Mouse (Mus musculus) forebrain, embryonic 15.5 days (tissue): ENCODE results near the gene Tnfrsf19. TPM values are rescaled to one million over a fixed set of nuclear protein-coding genes. Genes with fewer than 3 reads are reported as not detected.

Experiments used
- ATAC-seq: fragments of 200-750 bp; cut with Nextera tagmentation; replicated peaks from 2 replicates; pipeline ENCODE4 v1.8.0; 2017; ENCODE audit warnings: mild to moderate bottlenecking, moderate TSS enrichment, moderate library complexity
- H3K27ac ChIP-seq: fragments of 300-500 bp; sonication (generic); replicated peaks from 2 replicates; pipeline ENCODE4 v1.5.1; 2015; ENCODE audit warnings: mild to moderate bottlenecking, inconsistent platforms
- H3K27me3 ChIP-seq: fragments of 300-500 bp; sonication (generic); 2 replicates; pipeline ENCODE4 v1.6.1; 2015; ENCODE audit warnings: inconsistent platforms
- H3K36me3 ChIP-seq: fragments of 300-500 bp; sonication (generic); 2 replicates; pipeline ENCODE4 v1.6.1; 2015; ENCODE audit warnings: mild to moderate bottlenecking, inconsistent platforms
- H3K4me1 ChIP-seq: fragments of 300-500 bp; sonication (generic); 2 replicates; pipeline ENCODE4 v1.6.1; 2015; ENCODE audit warnings: inconsistent platforms
- H3K4me2 ChIP-seq: fragments of 300-500 bp; sonication (generic); replicated peaks from 2 replicates; pipeline ENCODE4 v1.6.1; 2015; ENCODE audit warnings: mild to moderate bottlenecking, inconsistent platforms
- H3K4me3 ChIP-seq: fragments of 300-500 bp; sonication (generic); 2 replicates; pipeline ENCODE4 v1.5.1; 2015; ENCODE audit warnings: mild to moderate bottlenecking, inconsistent platforms
- H3K9ac ChIP-seq: fragments of 300-500 bp; sonication (generic); replicated peaks from 2 replicates; pipeline ENCODE4 v1.6.1; 2015; ENCODE audit warnings: mild to moderate bottlenecking, inconsistent platforms
- H3K9me3 ChIP-seq: fragments of 300-500 bp; sonication (generic); 2 replicates; pipeline ENCODE4 v1.6.1; 2016; ENCODE audit warnings: inconsistent platforms
- WGBS: fragments of 180-500 bp; shearing (Covaris S2); methylation state at CpG from one replicate; pipeline ENCODE4 v1.1.7; 2015; ENCODE audit warnings: mixed read lengths; 5-methylcytosine and 5-hydroxymethylcytosine counted together
- polyA plus RNA-seq: library from polyadenylated mRNA; unstranded; fragments of >200 nt; fragmentation: Nextera tagmentation; extraction: Ambion mirVana; gene quantifications from 2 replicates; pipeline ENCODE4 v1.2.1, GENCODE M21; 2015

Tnfrsf19 gene
- polyA plus RNA-seq, 1 experiment from 2014 or later = 45.1 TPM

DNA sequence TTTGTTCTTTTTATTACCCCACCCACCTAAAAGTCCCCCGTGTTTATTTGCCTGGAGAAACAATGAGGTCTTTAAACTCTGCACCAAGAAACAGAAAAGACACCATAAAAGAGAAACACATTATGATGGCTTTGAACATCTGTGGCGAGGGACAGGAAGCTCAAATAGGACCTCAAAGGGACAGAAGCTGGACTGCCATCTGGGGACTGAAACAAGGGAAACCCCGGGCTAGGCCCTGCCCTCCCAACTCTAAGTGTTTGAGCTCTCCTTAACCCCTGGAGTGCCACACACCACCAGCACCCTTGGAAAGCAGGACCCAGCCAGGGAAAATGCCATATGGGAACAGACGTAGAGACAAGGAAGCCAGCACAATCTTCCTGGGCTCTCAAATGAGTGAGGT, 61.2 kb downstream of the Tnfrsf19 start:
- Histone ChIP-seq H3K4me1 (peaks cover 35% of the 10 kb centered on the region), H3K27ac (peak overlapping the region; percentile 16; the same call in 1 of the 2 replicates), H3K9ac (no peak overlapping the region), H3K4me3 (no peak overlapping the region), H3K9me3 (no peaks in the 10 kb centered on the region), H3K27me3 (no peaks in the 10 kb centered on the region), H3K36me3 (no peaks in the 10 kb centered on the region), H3K4me2 (no peak overlapping the region)
- 8% methylated on average over 4 of the region's 4 CpGs for WGBS
- ATAC-seq = no peak

DNA sequence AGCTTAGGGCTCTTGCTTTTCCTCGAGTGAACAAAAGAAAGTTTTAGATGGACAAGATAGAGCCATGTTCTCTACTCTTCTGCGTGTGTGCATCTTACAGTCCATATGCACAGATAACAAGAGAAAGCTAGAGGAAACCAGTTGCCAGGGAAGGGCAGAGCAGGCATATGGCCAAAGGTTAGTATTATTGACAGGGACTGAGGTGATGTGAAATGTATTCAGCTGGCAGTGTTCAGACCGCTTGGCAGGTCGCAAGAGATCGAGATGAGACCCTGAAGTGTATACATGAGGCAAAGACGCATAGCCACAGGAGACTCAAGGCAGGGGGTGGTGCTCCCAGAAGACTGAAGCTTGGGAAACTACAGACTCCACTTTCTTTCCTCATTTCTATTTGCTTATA, 62.0 kb downstream of the Tnfrsf19 start:
- Histone ChIP-seq H3K36me3 (no peaks in the 10 kb centered on the region), H3K4me1 (peaks cover 35% of the 10 kb centered on the region), H3K9me3 (no peaks in the 10 kb centered on the region), H3K27me3 (no peaks in the 10 kb centered on the region), H3K9ac (no peak overlapping the region), H3K4me3 (no peak overlapping the region), H3K4me2 (no peak overlapping the region), H3K27ac (peak overlapping the region; percentile 16; the same call in 1 of the 2 replicates)
- 52% methylated on average over 6 of the region's 6 CpGs for WGBS
- ATAC-seq = 0 out of 2 replicates have a peak, but pooled peaks have one; percentile 35

DNA sequence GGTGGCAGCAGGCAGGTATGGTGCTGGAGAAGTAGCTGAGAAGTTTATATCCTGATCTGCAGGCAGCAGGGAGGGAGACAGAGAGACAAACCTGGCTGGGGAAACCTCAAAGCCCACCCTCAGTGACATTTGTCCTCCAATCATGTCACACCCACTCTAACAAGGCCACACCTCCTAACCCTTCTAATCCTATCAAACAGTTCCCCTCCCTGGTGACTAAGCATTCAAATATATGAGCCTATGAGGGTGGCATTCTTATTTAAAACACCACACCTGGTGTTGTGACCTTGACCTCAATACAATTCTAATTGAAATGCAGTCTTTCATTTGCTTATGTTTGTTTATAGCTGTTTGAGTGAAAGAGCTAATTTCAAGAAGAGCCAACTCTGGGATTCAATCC, 64.2 kb downstream of the Tnfrsf19 start:
- Histone ChIP-seq H3K27ac (no peak overlapping the region), H3K4me1 (peaks cover 18% of the 10 kb centered on the region), H3K9ac (no peak overlapping the region), H3K4me3 (no peak overlapping the region), H3K27me3 (no peaks in the 10 kb centered on the region), H3K9me3 (no peaks in the 10 kb centered on the region), H3K36me3 (no peaks in the 10 kb centered on the region), H3K4me2 (no peak overlapping the region)
- no peak for ATAC-seq

DNA sequence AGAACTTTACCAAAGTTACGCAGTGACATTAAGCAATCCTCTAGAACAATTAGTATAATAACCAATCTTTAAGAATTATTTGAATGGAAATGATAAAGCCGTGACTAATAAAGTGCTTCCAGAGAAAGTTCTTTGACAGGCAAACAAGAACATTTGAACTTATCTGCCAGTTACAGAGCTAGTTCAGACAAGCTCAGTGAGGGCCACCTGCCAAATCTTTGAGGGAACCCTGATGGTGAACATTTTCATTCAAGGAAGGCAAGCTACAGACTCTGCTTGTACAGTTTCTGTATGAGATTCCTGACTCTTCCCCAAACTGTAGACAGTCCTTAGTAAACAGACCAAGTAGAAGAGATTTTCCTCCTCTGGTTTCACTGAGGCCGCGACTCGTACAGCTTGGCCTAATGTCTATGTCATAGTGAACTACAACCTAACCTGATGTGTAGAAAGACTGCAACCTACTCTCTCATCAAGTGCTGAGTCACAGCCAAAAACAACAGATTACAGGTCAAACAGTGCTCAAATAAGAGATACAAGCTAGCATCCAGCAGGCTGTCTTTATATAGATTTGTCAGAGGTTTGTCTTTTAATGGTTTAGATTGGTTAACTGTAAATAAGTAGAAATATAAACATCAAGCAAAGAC, 65.9 kb downstream of the Tnfrsf19 start:
- H3K36me3 ChIP-seq = no peaks in the 10 kb centered on the region
- no peak overlapping the region for H3K27ac ChIP-seq
- ATAC-seq = no peak
- 97% methylated on average over 5 of the region's 5 CpGs for WGBS
- no peak overlapping the region for H3K9ac ChIP-seq
- no peak overlapping the region for H3K4me2 ChIP-seq
- H3K4me1 ChIP-seq = peaks cover 14% of the 10 kb centered on the region
- no peaks in the 10 kb centered on the region for H3K27me3 ChIP-seq
- H3K4me3 ChIP-seq = no peak overlapping the region
- no peaks in the 10 kb centered on the region for H3K9me3 ChIP-seq

DNA sequence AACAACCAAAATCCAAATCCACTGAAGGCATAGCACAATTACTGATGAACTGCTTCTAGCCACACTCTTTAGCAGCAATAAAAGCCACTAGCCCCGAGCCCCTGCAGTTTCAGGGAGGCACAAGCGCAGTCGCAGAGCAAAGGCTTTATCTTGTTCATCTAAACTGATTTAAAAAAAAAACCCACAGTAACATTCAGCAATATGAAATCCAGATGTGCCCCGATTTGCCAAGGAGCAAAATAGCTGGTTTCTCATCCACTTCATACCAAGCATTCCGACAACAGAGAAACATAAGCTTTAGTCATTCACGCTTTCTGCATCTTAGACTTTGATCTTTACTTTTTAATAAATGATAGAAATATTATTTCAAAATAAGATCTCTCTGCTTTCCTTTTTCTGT, 68.2 kb downstream of the Tnfrsf19 start:
- 71% methylated on average over 6 of the region's 6 CpGs for WGBS
- no peak overlapping the region for H3K9ac ChIP-seq
- H3K4me3 ChIP-seq = no peak overlapping the region
- no peaks in the 10 kb centered on the region for H3K9me3 ChIP-seq
- H3K4me2 ChIP-seq = no peak overlapping the region
- peaks cover 3% of the 10 kb centered on the region; the same call in 1 of the 2 replicates for H3K36me3 ChIP-seq
- ATAC-seq = no peak
- no peak overlapping the region for H3K27ac ChIP-seq
- no peaks in the 10 kb centered on the region for H3K4me1 ChIP-seq
- H3K27me3 ChIP-seq = no peaks in the 10 kb centered on the region

DNA sequence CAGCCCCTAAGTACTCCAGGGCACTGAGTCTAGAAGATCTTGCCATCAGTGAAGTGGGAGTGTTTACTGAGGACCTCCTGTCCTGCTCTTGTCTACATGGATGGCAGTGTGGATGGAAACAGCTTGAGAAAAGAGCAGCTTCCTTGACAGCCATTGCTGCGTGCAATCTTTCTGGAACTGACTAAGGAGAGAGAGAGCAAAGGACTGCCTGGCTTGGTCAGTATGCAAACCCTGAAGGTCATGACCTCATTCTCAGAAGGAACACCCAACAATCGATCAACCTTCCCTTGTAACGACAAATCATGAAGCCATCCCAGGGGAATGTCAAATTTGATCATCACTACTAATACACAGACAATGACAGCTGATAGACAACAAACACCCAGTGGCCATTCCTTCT, 70.1 kb downstream of the Tnfrsf19 start:
- Histone ChIP-seq H3K9me3 (no peaks in the 10 kb centered on the region), H3K36me3 (peaks cover 6% of the 10 kb centered on the region; the same call in 1 of the 2 replicates), H3K9ac (no peak overlapping the region), H3K4me3 (no peak overlapping the region), H3K4me2 (no peak overlapping the region), H3K4me1 (no peaks in the 10 kb centered on the region), H3K27me3 (no peaks in the 10 kb centered on the region), H3K27ac (no peak overlapping the region)
- no peak for ATAC-seq
- 77% methylated on average over 3 of the region's 3 CpGs for WGBS

DNA sequence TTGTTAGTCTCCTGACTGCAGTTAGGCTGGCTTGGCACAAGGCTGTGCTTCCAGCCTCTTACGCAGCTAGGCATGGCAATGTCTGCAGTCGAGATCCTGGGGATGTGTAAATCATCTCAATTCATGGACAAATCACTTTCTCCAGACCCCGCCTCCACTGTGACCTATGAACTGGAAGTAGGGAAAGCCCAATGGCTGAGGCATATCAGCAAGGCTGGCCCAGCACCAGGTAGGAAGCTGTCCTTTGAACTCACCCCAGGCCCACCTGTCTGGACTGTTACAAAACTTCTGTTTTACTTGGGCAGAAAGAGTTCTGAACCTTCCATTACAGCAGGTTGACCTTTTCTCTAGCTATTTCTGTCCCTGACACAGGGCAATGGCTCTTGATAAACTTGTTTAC, 70.6 kb downstream of the Tnfrsf19 start:
- H3K4me1 ChIP-seq = no peaks in the 10 kb centered on the region
- H3K9ac ChIP-seq = no peak overlapping the region
- ATAC-seq = no peak
- H3K9me3 ChIP-seq = no peaks in the 10 kb centered on the region
- 81% methylated on average over 3 of the region's 3 CpGs for WGBS
- H3K4me2 ChIP-seq = no peak overlapping the region
- H3K4me3 ChIP-seq = no peak overlapping the region
- peaks cover 6% of the 10 kb centered on the region; the same call in 1 of the 2 replicates for H3K36me3 ChIP-seq
- H3K27me3 ChIP-seq = no peaks in the 10 kb centered on the region
- H3K27ac ChIP-seq = no peak overlapping the region

DNA sequence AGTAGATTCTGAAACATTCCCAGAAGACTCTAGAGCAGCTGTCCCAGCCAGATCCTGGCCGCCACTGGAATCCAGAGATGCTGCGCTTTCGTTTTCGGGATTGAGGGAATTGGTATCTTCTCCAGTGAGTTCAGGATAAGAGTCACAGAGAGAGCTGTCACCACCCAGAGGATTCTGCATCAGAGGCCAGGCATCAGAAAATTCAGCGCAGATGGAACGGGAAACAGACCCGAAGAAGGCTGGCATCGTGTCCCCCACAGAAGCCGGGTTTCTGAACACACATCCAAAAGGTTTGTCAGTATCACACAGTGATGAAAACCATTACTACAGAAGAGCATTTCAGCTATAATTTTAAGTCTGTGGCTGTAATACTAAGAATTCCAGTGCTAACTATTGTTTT, 75.3 kb downstream of the Tnfrsf19 start:
- Histone ChIP-seq H3K9ac (no peak overlapping the region), H3K27me3 (no peaks in the 10 kb centered on the region)

DNA sequence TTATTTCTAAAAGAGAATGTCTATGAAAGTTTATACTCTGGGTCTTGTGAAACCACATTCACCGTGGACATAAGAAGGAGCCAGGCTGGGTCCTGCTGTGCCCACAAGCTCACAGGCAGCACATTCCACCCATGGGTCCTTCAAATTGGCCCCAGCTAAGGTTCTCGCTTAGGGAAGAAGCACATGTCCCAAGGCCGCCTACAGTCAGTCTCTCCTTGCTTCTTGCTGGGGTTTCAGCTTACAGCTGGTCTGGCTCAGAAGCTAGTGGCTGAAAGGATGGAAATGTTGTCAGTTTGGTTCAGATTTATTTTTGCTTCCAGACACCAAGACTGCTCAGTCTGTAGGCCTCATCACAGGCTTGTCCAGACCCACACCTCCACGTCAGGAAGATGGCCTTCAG, 80.2 kb downstream of the Tnfrsf19 start:
- Histone ChIP-seq H3K9ac (no peak overlapping the region), H3K36me3 (no peaks in the 10 kb centered on the region; the same call in 1 of the 2 replicates), H3K4me3 (no peak overlapping the region), H3K27ac (no peak overlapping the region), H3K9me3 (no peaks in the 10 kb centered on the region), H3K4me1 (no peaks in the 10 kb centered on the region), H3K4me2 (no peak overlapping the region), H3K27me3 (no peaks in the 10 kb centered on the region)
- ATAC-seq = no peak
- 94% methylated on average over 4 of the region's 4 CpGs for WGBS

More for the DNA sequence above, 75.3 kb downstream of the Tnfrsf19 start:
- no peak overlapping the region for H3K4me3 ChIP-seq
- no peak overlapping the region for H3K27ac ChIP-seq
- no peak for ATAC-seq
- H3K4me2 ChIP-seq = no peak overlapping the region
- 91% methylated on average over 9 of the region's 9 CpGs for WGBS
- H3K9me3 ChIP-seq = no peaks in the 10 kb centered on the region
- peaks cover 6% of the 10 kb centered on the region; the same call in 1 of the 2 replicates for H3K36me3 ChIP-seq
- H3K4me1 ChIP-seq = no peaks in the 10 kb centered on the region

DNA sequence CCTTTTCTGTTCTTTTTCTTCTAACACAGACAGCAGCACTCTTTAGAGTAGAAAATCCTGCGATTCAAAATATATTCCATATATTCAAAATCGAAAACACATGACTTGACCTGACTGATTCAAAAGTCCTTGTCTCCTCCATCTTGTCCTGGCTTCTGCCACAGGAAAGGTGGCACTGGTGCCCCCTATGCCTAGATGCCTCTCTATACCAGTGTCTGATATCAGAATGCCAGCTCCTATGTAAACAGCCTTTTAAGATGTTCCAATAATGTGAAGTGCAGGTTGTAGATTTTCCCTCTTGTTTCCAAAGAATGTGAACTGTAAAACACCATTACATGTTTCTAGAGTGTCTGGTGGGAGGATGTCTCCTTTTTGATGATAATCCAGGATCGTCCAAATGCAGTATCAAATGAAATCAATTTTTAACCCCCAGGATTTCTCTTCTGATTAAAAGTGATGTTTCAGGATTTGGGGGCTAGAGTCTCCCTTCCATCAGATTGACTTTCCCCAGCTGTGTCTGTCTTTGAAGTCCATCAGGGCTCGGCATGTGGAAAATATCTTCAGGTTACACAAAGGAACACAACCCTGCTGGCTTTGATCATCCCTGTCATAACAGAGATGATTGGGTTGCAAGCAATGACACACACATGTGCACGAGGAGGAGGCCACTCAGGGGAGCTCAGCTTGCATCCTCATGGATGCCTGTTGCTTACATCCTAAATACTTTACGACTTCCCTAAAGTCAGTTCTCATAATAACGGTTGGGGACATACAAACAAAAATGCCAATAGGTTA, 82.1 kb downstream of the Tnfrsf19 start:
- no peaks in the 10 kb centered on the region for H3K9me3 ChIP-seq
- ATAC-seq = no peak
- no peaks in the 10 kb centered on the region for H3K27me3 ChIP-seq
- H3K4me3 ChIP-seq = no peak overlapping the region
- WGBS = 91% methylated on average over 7 of the region's 7 CpGs
- H3K27ac ChIP-seq = no peak overlapping the region
- no peak overlapping the region for H3K4me2 ChIP-seq
- no peaks in the 10 kb centered on the region for H3K36me3 ChIP-seq
- no peak overlapping the region for H3K9ac ChIP-seq
- H3K4me1 ChIP-seq = no peaks in the 10 kb centered on the region

DNA sequence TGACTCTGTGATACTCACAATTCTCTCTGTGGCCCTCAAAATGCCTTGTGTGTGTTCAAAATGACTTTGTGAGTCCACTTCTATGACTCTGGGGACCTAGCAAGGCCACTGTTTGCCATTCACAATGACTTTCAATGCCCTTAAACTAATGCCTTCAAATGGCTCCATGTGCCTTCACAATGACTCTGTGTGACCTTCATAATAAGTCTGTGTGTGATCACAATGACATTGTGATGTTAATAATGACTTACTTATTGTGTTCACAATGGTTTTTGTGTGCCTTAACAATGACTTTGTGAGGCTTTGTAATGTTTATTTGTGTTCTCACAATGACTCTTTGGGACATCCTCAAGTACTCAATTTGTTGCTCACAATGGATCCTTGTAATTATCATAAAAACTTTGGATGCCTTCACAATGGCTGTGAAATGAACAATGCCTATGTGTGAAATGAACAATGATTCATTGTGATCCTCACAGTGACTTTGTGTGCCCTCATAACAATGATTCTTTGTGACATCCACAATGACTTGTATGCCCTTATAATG, 88.6 kb downstream of the Tnfrsf19 start:
- H3K27me3 ChIP-seq = no peaks in the 10 kb centered on the region
- H3K27ac ChIP-seq = no peak overlapping the region
- ATAC-seq = no peak
- H3K4me3 ChIP-seq = no peak overlapping the region
- no peak overlapping the region for H3K9ac ChIP-seq
- H3K4me1 ChIP-seq = no peaks in the 10 kb centered on the region
- H3K36me3 ChIP-seq = no peaks in the 10 kb centered on the region
- H3K4me2 ChIP-seq = no peak overlapping the region
- no peaks in the 10 kb centered on the region for H3K9me3 ChIP-seq

DNA sequence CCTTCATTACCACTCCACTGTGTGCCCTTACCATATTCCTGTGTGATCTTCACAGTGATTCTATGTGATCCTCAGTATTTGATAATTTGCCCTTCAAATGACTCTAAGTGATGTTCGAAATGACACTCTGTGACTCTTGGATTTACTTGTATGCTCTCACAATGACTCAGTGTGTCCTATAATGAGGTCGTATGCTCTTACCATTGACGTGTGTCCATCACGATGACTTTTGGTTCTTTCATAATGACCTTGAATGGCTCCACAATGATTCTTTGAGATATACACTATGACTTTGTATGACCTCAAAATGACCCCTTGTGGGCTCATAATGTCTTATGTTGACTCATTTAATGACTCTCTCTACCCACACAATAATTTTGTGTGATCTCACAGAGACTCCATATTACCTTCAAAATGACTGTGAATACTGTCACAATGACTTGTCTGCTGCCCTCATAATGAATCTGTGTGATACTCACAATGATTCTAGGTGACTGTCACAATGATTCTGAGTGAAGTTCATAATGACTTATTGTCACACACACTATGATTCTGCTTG, 108.7 kb downstream of the Tnfrsf19 start:
- H3K9me3 ChIP-seq = no peaks in the 10 kb centered on the region
- WGBS = 94% methylated on average over 4 of the region's 4 CpGs
- no peak overlapping the region for H3K9ac ChIP-seq
- H3K27ac ChIP-seq = no peak overlapping the region
- H3K4me2 ChIP-seq = no peak overlapping the region
- H3K36me3 ChIP-seq = no peaks in the 10 kb centered on the region
- H3K27me3 ChIP-seq = no peaks in the 10 kb centered on the region
- no peaks in the 10 kb centered on the region for H3K4me1 ChIP-seq
- no peak for ATAC-seq
- no peak overlapping the region for H3K4me3 ChIP-seq
